Mouse (Mus musculus): ENCODE measurements at regions not wholly inside any gene's neighbourhood (a gene's known extent, or its start where the extent isn't known, plus 50 kb on each side); places are given as distances from the start of the nearest gene placed in this dataset.

DNA sequence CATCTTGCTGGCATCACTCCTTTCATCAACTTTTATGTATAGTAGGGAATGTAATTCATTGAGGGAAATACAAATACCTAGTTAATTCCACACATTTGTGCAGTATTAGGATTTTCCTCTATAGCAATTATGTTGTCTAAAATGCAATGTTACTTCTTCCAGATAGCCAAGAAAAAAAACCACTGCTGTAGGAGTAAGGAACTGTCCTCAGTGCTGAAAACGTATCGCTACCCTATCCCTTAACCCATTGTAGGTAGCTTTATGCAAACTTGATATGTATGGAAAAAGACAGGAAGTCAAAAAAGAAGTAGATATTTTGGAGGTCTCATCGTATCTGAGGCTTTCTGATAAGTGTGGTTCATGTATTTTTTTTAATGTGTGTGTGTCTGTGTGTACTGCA lies 150.8 kb upstream of the Itga1 start:
- TF ChIP-seq POLR2A (IDR thresholded peaks at IDR 0.05; ENCODE audit: borderline replicate concordance, extremely low read depth, insufficient read depth, insufficient read length, poor library complexity, severe bottlenecking) (no peak), CTCF (IDR thresholded peaks at IDR 0.05; ENCODE audit: borderline replicate concordance, extremely low read depth, insufficient read depth, insufficient read length) (no peak)

All from brain, embryonic 14.5 days (tissue).